Mouse (Mus musculus) CD8-positive naive resting alpha-beta T cell, adult 2 months (primary cell): ENCODE results near the gene Zbtb16.

Experiments used
- DNase-seq, 2 experiments: peaks; one replicate each; pipeline ENCODE4 v3.0.0; 2022; ENCODE audit warnings: low read depth in 2 of 2, low spot score in 2 of 2

Zbtb16 gene

GRCm38 (mm10) chr9:48745347-48746119 lies 90.5 kb downstream of the Zbtb16 start:
- DNase-seq: no peak

- DNase-seq: no peak
These were observed 91.1 kb downstream of the Zbtb16 start for GRCm38 (mm10) chr9:48744916-48745315.

DNA sequence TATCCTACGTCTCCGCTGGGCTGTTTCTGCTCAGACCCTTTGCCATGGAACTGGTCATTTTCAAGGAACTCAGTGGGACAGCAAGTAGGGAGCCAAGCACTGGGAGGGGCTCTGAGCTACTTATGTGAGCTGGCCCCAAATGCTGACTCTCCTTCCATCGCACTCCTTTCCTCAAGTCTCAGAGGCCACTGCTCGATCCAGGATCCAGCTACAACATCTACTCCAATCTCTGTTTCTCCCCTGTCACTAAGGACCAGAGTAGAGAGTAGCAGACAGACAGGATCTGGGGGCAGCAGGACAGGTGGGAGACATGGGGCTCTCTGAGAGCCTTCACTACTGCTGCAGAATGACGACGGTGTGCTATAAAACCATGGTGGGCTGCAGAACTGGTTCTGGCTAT lies 91.6 kb downstream of the Zbtb16 start:
- no peak for DNase-seq

- DNase-seq: no peak
These were observed 92.4 kb downstream of the Zbtb16 start for GRCm38 (mm10) chr9:48743338-48744285.

- no peak for DNase-seq
These were observed 93.9 kb downstream of the Zbtb16 start for GRCm38 (mm10) chr9:48742150-48742549.

DNA sequence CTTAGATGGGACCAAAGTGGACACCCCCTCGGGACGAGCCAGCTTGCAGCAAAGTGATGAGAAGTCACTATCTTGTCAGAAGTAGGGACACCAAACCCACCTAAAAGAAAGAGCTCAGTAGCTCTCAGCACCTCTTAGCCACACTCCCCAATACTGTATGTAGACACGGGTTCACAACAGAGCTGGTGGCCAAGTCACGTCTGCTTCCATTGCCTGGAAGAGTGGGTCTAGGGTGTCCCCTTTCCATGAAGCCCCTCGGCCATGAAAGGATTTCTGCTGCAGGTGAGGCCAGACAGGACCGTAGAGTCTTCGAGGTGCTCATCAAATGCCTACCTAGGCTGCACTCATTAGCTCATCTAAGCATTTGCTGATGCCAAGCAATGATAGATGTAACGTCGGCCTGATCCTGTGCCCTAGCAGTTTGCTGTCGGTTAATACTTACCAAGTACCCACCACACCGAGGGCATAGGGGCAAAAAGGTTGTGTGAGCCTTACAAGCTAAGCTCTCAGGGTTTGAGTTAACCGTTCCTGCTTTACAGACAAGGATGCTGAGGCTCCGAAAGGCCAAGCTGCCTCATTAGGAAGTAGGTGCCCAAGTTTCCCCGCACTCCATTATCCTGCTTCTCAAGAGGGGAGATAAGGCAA lies 94.5 kb downstream of the Zbtb16 start:
- no peak for DNase-seq

- DNase-seq: no peak
These were observed 95.2 kb downstream of the Zbtb16 start for GRCm38 (mm10) chr9:48740732-48741255.

DNA sequence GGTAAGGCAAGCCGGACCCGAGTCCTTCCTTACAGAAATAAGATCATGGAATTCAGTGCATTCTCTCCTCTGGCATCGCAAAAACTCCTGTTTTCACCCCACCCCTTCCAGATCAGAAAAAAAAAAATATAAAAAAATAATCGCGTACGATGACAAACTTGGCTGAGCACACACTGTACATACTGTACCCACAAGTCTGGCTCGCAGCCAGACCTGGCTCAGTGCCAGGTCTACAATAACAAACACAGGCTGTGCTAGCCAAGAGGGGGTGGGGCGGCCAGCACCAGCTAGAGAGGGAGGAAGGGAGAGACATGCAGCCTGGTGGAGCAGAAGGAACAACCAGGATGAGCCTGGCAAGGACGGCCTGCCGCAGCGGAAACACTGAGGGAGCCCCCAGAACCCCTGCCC lies 95.9 kb downstream of the Zbtb16 start:
- peak; percentile 54 to 69 for DNase-seq

- DNase-seq: no peak
These were observed 97.1 kb downstream of the Zbtb16 start for GRCm38 (mm10) chr9:48738795-48739476.

DNA sequence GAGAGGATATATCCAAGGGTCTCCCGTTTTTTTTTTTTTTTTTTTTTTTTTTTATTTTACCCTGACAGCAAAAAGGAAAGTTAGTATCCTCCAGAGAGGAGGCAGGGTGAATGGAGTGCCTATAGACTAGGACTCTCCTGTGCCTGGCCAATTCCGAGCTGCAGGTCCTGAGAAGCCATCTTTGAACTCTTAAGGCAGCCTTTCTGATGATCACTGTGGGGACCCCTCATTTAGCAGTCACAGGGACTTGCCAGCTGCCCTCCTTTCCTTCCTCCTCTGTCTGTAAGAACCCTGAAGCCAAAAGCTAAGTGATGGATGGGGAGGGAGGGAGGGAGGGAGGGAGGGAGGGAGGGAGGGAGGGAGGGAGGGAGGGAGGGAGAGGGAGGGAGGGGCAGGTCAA lies 98.1 kb downstream of the Zbtb16 start:
- no peak for DNase-seq

DNA sequence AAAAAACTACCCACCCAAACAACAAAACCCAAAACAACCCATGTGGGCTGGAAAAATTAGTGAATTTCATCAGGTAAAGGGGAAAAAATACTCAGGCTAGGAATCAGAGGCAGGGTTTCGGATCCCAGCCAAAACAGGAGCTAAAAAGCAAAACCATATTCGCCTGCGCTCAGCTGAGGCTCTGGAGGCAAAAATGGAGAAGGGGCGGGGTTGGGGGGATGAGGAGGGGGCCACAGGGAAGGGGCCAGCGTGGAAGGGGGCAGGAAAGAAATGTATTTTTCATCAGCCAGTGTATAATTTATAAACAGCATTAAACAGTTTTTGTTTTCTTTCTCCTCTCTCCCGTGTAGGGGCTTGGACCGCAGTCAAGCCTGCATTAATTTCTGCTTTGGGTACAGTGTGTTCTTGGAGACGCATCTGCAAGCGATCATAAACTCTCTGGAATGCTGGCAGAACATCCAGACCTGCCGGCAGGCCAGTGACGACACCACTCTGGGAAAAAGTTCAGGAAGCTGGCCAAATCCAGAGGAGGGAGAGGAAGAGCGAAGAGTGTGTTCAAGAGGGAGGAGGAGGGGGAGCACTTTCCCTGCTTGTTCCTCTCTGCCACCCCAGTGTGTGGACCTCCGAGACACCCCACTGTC lies 98.7 kb downstream of the Zbtb16 start:
- no peak for DNase-seq

DNA sequence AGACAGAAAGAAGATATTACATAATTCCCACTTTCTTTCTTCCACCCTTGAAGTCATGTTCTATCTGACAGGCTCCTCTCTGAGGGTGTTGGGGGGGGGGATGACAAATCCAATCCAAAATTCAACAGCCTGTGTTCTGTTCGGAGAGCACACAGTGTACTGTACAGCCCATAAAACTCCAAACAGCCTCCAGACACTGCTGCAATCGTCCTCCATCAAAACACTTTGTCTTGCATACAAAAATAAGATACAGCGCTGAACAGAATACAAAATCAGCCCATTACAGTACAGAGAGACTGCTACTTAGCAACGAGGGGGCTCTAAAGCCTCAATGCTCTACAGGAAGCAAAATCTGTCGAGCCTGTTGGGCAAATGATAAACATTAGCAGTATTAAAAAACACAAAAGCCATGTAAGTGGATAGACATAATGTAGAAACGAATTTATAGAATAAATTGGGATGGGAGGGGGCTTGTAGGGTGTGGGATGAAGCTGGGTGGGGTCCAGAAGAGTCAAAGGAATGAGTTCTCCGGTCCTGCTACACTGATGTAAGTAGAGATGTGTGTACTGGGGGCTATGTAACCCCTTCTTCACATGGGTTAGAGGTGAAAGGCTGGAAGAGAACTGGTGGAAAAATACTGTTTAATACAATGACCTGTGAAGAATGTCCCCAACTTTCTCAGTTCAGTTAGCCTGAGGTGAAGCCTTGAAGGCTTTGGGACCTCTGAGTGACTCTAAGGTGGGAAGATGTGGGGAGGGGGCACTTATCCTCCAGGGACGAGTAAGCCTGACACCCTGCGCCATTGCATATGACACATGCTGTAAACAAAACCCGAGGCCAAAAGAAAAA lies 99.4 kb downstream of the Zbtb16 start:
- DNase-seq: no peak

GRCm38 (mm10) chr9:48735466-48736312 lies 100.3 kb downstream of the Zbtb16 start:
- DNase-seq: no peak

DNA sequence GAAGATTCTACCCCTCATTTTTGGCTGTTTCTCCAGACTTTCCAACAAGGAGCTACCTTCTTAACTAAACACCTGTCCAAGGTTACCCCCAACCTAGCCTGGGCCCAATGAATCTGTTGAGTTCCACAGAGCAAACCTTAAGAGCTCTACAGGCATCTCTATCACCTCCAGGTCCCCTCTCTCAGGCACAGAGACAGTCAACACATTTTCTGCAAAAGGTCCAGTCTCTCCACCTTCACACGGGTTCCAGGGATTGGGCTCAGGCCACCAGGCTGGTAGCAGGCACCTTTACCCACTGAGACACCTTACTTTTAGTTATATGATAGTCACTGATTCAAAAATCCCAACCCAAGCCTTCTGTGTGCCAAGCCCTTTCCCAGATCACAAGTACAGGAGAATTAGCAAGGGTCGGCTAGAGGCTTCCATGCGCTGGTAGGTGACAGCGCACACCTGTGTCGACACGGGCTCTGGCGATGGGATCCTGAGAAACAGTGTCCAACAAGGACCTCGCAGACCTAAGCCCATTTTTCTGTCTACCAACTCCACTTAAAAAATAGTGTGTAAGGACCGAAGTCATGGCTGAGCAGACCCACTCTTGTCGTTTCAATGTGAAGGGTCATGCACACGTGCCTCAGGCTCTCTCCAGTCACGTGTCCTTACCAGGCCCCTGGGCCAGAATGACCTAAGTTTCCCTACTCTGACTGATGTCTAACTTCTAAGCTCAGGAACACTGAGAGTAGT lies 101.1 kb downstream of the Zbtb16 start:
- no peak for DNase-seq

DNA sequence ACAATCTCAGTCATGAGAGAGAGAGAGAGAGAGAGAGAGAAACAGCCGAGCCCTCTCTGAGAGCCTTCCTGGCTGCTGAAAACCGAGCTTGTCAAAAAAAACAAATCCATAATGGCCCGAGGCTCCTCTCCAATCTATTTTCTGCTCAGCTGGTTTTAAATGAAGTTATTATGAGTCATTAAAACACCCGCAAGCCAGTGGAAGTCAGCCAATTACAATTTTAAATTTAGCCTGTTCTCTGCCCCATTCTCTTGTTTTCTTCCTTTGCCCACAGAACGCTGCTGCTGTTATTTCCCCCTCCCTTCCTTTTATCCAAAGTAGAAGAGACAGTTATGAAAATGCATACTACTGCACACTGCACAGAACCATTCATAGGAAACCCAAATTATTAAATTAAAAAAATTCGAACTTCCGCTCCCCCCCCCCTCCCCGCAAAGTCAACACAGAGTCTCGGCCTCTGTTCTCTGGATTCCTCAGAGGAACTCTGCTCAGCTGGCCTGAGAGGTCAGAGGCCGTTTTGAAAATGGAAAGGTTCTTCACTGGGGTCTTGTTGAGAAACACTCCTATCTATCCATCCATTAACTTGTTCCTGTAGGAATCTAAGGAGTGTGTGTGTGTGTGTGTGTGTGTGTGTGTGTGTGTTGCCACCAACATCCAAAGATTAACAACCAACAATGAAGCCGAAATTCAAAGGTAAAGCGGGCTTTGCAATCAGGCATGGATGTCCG lies 102.0 kb downstream of the Zbtb16 start:
- DNase-seq: no peak

DNA sequence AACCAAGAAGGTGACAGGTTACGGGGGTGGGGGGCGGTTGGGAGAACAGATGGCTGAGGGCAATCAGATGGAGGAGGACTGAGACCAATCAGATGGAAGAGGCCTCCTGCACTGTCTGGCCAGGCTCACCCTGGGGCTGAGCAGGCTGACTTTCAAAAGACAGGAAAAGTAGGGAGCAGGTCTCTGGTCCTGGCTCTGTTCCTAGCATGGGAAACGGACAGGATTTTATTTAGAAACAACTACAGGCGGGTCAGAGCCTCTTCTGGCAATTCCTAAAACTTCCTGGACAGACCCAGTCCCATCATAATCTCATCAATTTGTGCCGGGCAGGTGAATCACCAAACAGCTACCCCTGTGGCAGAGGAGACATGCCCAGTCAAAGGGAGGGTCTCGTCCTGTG lies 102.9 kb downstream of the Zbtb16 start:
- DNase-seq: no peak
